ENCODE assay signal across 8 mouse cellular contexts in genomic region chr5:8422157-8422931, GRCm38 (mm10). TPM values are rescaled to one million over a fixed set of nuclear protein-coding genes. Genes with fewer than 3 reads are reported as not detected.
A peak's percentile ranks its signal among the peaks of the same experiment; 100 is the strongest.
DNase-seq lines count a peak whose midpoint lies in the region; ATAC-seq lines count a peak whose summit lies in the region.

Gene Dbf4 (minus strand): TSS chr5:8422716.
Gene Slc25a40 (plus strand): TSS chr5:8422850.

- peak within 1 kb of the TSS; percentile 87 for H3K9ac ChIP-seq in hindbrain, embryonic 16.5 days (ENCODE audit: low read depth, low read length)

- H3K4me3 ChIP-seq in hindbrain, embryonic 16.5 days (ENCODE audit: low read length): peak within 1 kb of the TSS; percentile 61

- no peaks in the 10 kb centered on the region for H3K9me3 ChIP-seq in hindbrain, embryonic 16.5 days (ENCODE audit: control insufficient read depth, low read length)

- under 1% methylated on average over 66 of the region's 93 CpGs for WGBS in hindbrain, embryonic 16.5 days

- H3K4me2 ChIP-seq in hindbrain, embryonic 16.5 days (ENCODE audit: low read length): peak within 1 kb of the TSS; percentile 92

- no peaks in the 10 kb centered on the region for H3K27me3 ChIP-seq in hindbrain, embryonic 16.5 days (replicated peaks; ENCODE audit: control insufficient read depth, insufficient read depth, low read length)

- H3K4me1 ChIP-seq in hindbrain, embryonic 16.5 days (ENCODE audit: control insufficient read depth, insufficient read depth, low read depth, low read length): peaks cover 6% of the 10 kb centered on the region

- peak; percentile 95 for DNase-seq in ZHBTc4 (ENCODE audit: low read depth, low spot score)
- peak; percentile 87 to 92 for DNase-seq in cerebellum, postnatal 4 days (ENCODE audit: low spot score in 2 of 2)
- DNase-seq in gastrocnemius, adult 18-20 months (ENCODE audit: low spot score): peak; percentile 89
- DNase-seq in left cerebral cortex, adult 11 months (ENCODE audit: low spot score): peak; percentile 80
- DNase-seq in lung, postnatal 4 days: peak; percentile 95 to 97
- peak; percentile 94 for DNase-seq in retina, postnatal 1 day
- peak; percentile 97 for DNase-seq in thymus, postnatal 4 days

- H3K27ac ChIP-seq in hindbrain, embryonic 16.5 days (ENCODE audit: low read depth, low read length): peak within 1 kb of the TSS; percentile 77

- peak; percentile 98 for ATAC-seq in hindbrain, embryonic 16.5 days

- H3K36me3 ChIP-seq in hindbrain, embryonic 16.5 days (ENCODE audit: control insufficient read depth, insufficient read depth, low read length): no peaks in the 10 kb centered on the region; the same call in 1 of the 2 replicates

RNA-seq across cellular contexts. Expression of gene Dbf4, which starts in this region (rescaled TPM):
- total RNA-seq in gastrocnemius, adult 18-20 months (2021): under 1 TPM; 0.21 to 0.55 TPM
- polyA plus RNA-seq in hindbrain, embryonic 16.5 days (2015; fragmentation: Nextera tagmentation; extraction: Ambion mirVana): 9.1 and 9.6 TPM in 2 replicates

RNA-seq across cellular contexts. Expression of gene Slc25a40, which starts in this region (rescaled TPM):
- total RNA-seq in gastrocnemius, adult 18-20 months (2021): 1 to 10 TPM; 2.8 to 4.3 TPM
- 8.9 and 9.0 TPM in 2 replicates for polyA plus RNA-seq in hindbrain, embryonic 16.5 days (2015; fragmentation: Nextera tagmentation; extraction: Ambion mirVana)

Comparison
In these comparisons a context has a peak if more than half of its experiments do, and no peak if none do; other contexts are left out.
1. Peak in every context shown above with its lines: DNase-seq, ATAC-seq, H3K4me3 ChIP-seq and H3K27ac ChIP-seq.